Mouse (Mus musculus): ENCODE measurements around the gene Eif2ak1. TPM values are rescaled to one million over a fixed set of nuclear protein-coding genes. Genes with fewer than 3 reads are reported as not detected.

The Eif2ak1 gene
- polyA plus RNA-seq, 1 experiment from 2014 or later: 48.4 TPM

GRCm38 (mm10) chr5:143819906-143820660 lies 2.5 kb downstream of the Eif2ak1 start:
- Histone ChIP-seq H3K4me1 (replicated peaks) (peaks cover 10% of the 10 kb centered on the region), H3K4me3 (no peak overlapping the region), H3K9me3 (no peaks in the 10 kb centered on the region), H3K27me3 (ENCODE audit: insufficient read depth, poor library complexity, severe bottlenecking) (no peaks in the 10 kb centered on the region), H3K36me3 (no peaks in the 10 kb centered on the region), H3K27ac (no peak overlapping the region)
- WGBS: 90% methylated on average over 24 of the region's 24 CpGs
- no peak for DNase-seq (ENCODE audit: low spot score)

- WGBS: 96% methylated on average over 5 of the region's 5 CpGs
- no peaks in the 10 kb centered on the region for H3K9me3 ChIP-seq
- no peak overlapping the region for H3K27ac ChIP-seq
- H3K27me3 ChIP-seq (ENCODE audit: insufficient read depth, poor library complexity, severe bottlenecking): no peaks in the 10 kb centered on the region
- no peak for DNase-seq (ENCODE audit: low spot score)
- no peak overlapping the region for H3K4me3 ChIP-seq
- H3K36me3 ChIP-seq: no peaks in the 10 kb centered on the region
- H3K4me1 ChIP-seq (replicated peaks): peaks cover 10% of the 10 kb centered on the region
These were observed 3.2 kb downstream of the Eif2ak1 start for GRCm38 (mm10) chr5:143820820-143821219.

GRCm38 (mm10) chr5:143871547-143872169 lies 54.1 kb downstream of the Eif2ak1 start:
- Histone ChIP-seq H3K4me1 (replicated peaks) (no peaks in the 10 kb centered on the region), H3K27ac (no peak overlapping the region), H3K27me3 (ENCODE audit: insufficient read depth, poor library complexity, severe bottlenecking) (no peaks in the 10 kb centered on the region), H3K9me3 (no peaks in the 10 kb centered on the region), H3K4me3 (no peak overlapping the region), H3K36me3 (peaks cover 52% of the 10 kb centered on the region)
- 91% methylated on average over 11 of the region's 11 CpGs for WGBS
- DNase-seq (ENCODE audit: low spot score): no peak

- H3K36me3 ChIP-seq: peaks cover 81% of the 10 kb centered on the region
- WGBS: 74% methylated on average over 4 of the region's 4 CpGs
- no peaks in the 10 kb centered on the region for H3K27me3 ChIP-seq (ENCODE audit: insufficient read depth, poor library complexity, severe bottlenecking)
- H3K4me3 ChIP-seq: no peak overlapping the region
- DNase-seq (ENCODE audit: low spot score): no peak
- H3K9me3 ChIP-seq: no peaks in the 10 kb centered on the region
- no peak overlapping the region for H3K27ac ChIP-seq
- no peaks in the 10 kb centered on the region for H3K4me1 ChIP-seq (replicated peaks)
These were observed 57.0 kb downstream of the Eif2ak1 start for GRCm38 (mm10) chr5:143874571-143874970.

- Histone ChIP-seq H3K4me3 (no peak overlapping the region), H3K27me3 (ENCODE audit: insufficient read depth, poor library complexity, severe bottlenecking) (no peaks in the 10 kb centered on the region), H3K4me1 (replicated peaks) (no peaks in the 10 kb centered on the region), H3K36me3 (peaks cover 98% of the 10 kb centered on the region), H3K9me3 (peaks cover 7% of the 10 kb centered on the region; the same call in 1 of the 2 replicates), H3K27ac (no peak overlapping the region)
- WGBS: 95% methylated on average over 3 of the region's 3 CpGs
- DNase-seq (ENCODE audit: low spot score): no peak
These were observed 67.7 kb downstream of the Eif2ak1 start for GRCm38 (mm10) chr5:143885274-143885673.

GRCm38 (mm10) chr5:143890741-143891140 lies 73.2 kb downstream of the Eif2ak1 start:
- H3K27ac ChIP-seq: no peak overlapping the region
- no peak overlapping the region for H3K4me3 ChIP-seq
- DNase-seq (ENCODE audit: low spot score): no peak
- WGBS: 86% methylated on average over 6 of the region's 6 CpGs
- H3K9me3 ChIP-seq: peaks cover 4% of the 10 kb centered on the region; the same call in 1 of the 2 replicates
- H3K27me3 ChIP-seq (ENCODE audit: insufficient read depth, poor library complexity, severe bottlenecking): no peaks in the 10 kb centered on the region
- H3K36me3 ChIP-seq: peaks cover 90% of the 10 kb centered on the region
- no peaks in the 10 kb centered on the region for H3K4me1 ChIP-seq (replicated peaks)

- Histone ChIP-seq H3K4me1 (replicated peaks) (no peaks in the 10 kb centered on the region), H3K36me3 (peaks cover 85% of the 10 kb centered on the region), H3K9me3 (no peaks in the 10 kb centered on the region), H3K4me3 (no peak overlapping the region), H3K27ac (no peak overlapping the region), H3K27me3 (ENCODE audit: insufficient read depth, poor library complexity, severe bottlenecking) (no peaks in the 10 kb centered on the region)
- 77% methylated on average over 9 of the region's 9 CpGs for WGBS
- no peak for DNase-seq (ENCODE audit: low spot score)
These were observed 74.8 kb downstream of the Eif2ak1 start for GRCm38 (mm10) chr5:143892255-143892886.

GRCm38 (mm10) chr5:143893396-143893795 lies 75.8 kb downstream of the Eif2ak1 start:
- no peaks in the 10 kb centered on the region for H3K27me3 ChIP-seq (ENCODE audit: insufficient read depth, poor library complexity, severe bottlenecking)
- no peak overlapping the region for H3K4me3 ChIP-seq
- 90% methylated on average over 5 of the region's 5 CpGs for WGBS
- DNase-seq (ENCODE audit: low spot score): no peak
- H3K4me1 ChIP-seq (replicated peaks): no peaks in the 10 kb centered on the region
- no peaks in the 10 kb centered on the region for H3K9me3 ChIP-seq
- H3K36me3 ChIP-seq: peaks cover 85% of the 10 kb centered on the region
- no peak overlapping the region for H3K27ac ChIP-seq

- no peaks in the 10 kb centered on the region for H3K27me3 ChIP-seq (ENCODE audit: insufficient read depth, poor library complexity, severe bottlenecking)
- WGBS: 87% methylated on average over 14 of the region's 14 CpGs
- H3K27ac ChIP-seq: no peak within 1 kb of the TSS
- H3K4me3 ChIP-seq: no peak within 1 kb of the TSS
- no peak for DNase-seq (ENCODE audit: low spot score)
- H3K9me3 ChIP-seq: no peaks in the 10 kb centered on the region
- H3K4me1 ChIP-seq (replicated peaks): no peaks in the 10 kb centered on the region
- peaks cover 85% of the 10 kb centered on the region for H3K36me3 ChIP-seq
These were observed 80.2 kb downstream of the Eif2ak1 start, which contains the start of gene Ankrd61 for GRCm38 (mm10) chr5:143897635-143898330. TSS of gene Ankrd61 (minus strand) at chr5:143897685.

GRCm38 (mm10) chr5:143902111-143902510 lies 84.5 kb downstream of the Eif2ak1 start:
- Histone ChIP-seq H3K4me1 (replicated peaks) (0 out of 2 replicates have a peak, but pooled peaks cover under 1% of the 10 kb centered on the region), H3K27me3 (ENCODE audit: insufficient read depth, poor library complexity, severe bottlenecking) (no peaks in the 10 kb centered on the region), H3K27ac (no peak overlapping the region), H3K4me3 (no peak overlapping the region), H3K36me3 (peaks cover 100% of the 10 kb centered on the region), H3K9me3 (no peaks in the 10 kb centered on the region)
- 90% methylated on average over 3 of the region's 3 CpGs for WGBS
- no peak for DNase-seq (ENCODE audit: low spot score)

- Histone ChIP-seq H3K4me3 (no peak overlapping the region), H3K27me3 (ENCODE audit: insufficient read depth, poor library complexity, severe bottlenecking) (no peaks in the 10 kb centered on the region), H3K27ac (no peak overlapping the region), H3K4me1 (replicated peaks) (peaks cover 18% of the 10 kb centered on the region), H3K36me3 (peaks cover 92% of the 10 kb centered on the region), H3K9me3 (no peaks in the 10 kb centered on the region)
- DNase-seq (ENCODE audit: low spot score): no peak
- 92% methylated on average over 4 of the region's 4 CpGs for WGBS
These were observed 86.2 kb downstream of the Eif2ak1 start for GRCm38 (mm10) chr5:143903813-143904212.

GRCm38 (mm10) chr5:143906429-143906828 lies 88.8 kb downstream of the Eif2ak1 start:
- H3K27ac ChIP-seq: no peak overlapping the region
- peaks cover 65% of the 10 kb centered on the region for H3K36me3 ChIP-seq

More at GRCm38 (mm10) chr5:143906429-143906828, 88.8 kb downstream of the Eif2ak1 start:
- H3K4me3 ChIP-seq: no peak overlapping the region
- no peaks in the 10 kb centered on the region for H3K9me3 ChIP-seq
- WGBS: 89% methylated on average over 8 of the region's 8 CpGs
- DNase-seq (ENCODE audit: low spot score): no peak
- no peaks in the 10 kb centered on the region for H3K27me3 ChIP-seq (ENCODE audit: insufficient read depth, poor library complexity, severe bottlenecking)
- peaks cover 26% of the 10 kb centered on the region for H3K4me1 ChIP-seq (replicated peaks)

All from hindbrain, embryonic 10.5 days (tissue).